Mouse (Mus musculus) liver, embryonic 12.5 days (tissue): Measurements from ENCODE around the gene Tmem91. TPM values are rescaled to one million over a fixed set of nuclear protein-coding genes. Genes with fewer than 3 reads are reported as not detected.

Source experiments
- ATAC-seq: fragments of 200-750 bp; cut with Nextera tagmentation; 2 replicates; pipeline ENCODE4 v1.8.0; 2017; ENCODE audit warnings: moderate number of reproducible peaks, mild to moderate bottlenecking, moderate library complexity
- H3K27ac ChIP-seq: fragments of 300-500 bp; sonication (generic); 2 replicates; pipeline ENCODE4 v1.5.1; 2016; ENCODE audit warnings: mild to moderate bottlenecking
- H3K27me3 ChIP-seq: fragments of 300-500 bp; sonication (generic); replicated peaks from 2 replicates; pipeline ENCODE4 v1.6.1; 2016; ENCODE audit warnings: mild to moderate bottlenecking, moderate library complexity
- H3K36me3 ChIP-seq: fragments of 300-500 bp; sonication (generic); 2 replicates; pipeline ENCODE4 v1.6.1; 2016; ENCODE audit warnings: mild to moderate bottlenecking, moderate library complexity
- H3K4me1 ChIP-seq: fragments of 300-500 bp; sonication (generic); 2 replicates; pipeline ENCODE4 v1.6.1; 2016
- H3K4me2 ChIP-seq: fragments of 300-500 bp; sonication (generic); 2 replicates; pipeline ENCODE4 v1.6.1; 2016; ENCODE audit warnings: mild to moderate bottlenecking, moderate library complexity
- H3K4me3 ChIP-seq: fragments of 300-500 bp; sonication (generic); 2 replicates; pipeline ENCODE4 v1.5.1; 2016; ENCODE audit warnings: mild to moderate bottlenecking, moderate library complexity
- H3K9ac ChIP-seq: fragments of 300-500 bp; sonication (generic); 2 replicates; pipeline ENCODE4 v1.6.1; 2016; ENCODE audit warnings: mild to moderate bottlenecking, moderate library complexity
- H3K9me3 ChIP-seq: fragments of 300-500 bp; sonication (generic); replicated peaks from 2 replicates; pipeline ENCODE4 v1.6.1; 2016; ENCODE audit warnings: mild to moderate bottlenecking, moderate library complexity
- WGBS: fragments of 180-500 bp; shearing (Covaris S2); methylation state at CpG from one replicate; pipeline ENCODE4 v1.1.7; 2016; ENCODE audit not compliant: insufficient replicate concordance; 5-methylcytosine and 5-hydroxymethylcytosine counted together
- polyA plus RNA-seq: library from polyadenylated mRNA; unstranded; fragments of >200 nt; fragmentation: Nextera tagmentation; extraction: Ambion mirVana; gene quantifications from 2 replicates; pipeline ENCODE4 v1.2.1, GENCODE M21; 2016

The Tmem91 gene
- polyA plus RNA-seq, 1 experiment from 2014 or later: 2.0 TPM

DNA sequence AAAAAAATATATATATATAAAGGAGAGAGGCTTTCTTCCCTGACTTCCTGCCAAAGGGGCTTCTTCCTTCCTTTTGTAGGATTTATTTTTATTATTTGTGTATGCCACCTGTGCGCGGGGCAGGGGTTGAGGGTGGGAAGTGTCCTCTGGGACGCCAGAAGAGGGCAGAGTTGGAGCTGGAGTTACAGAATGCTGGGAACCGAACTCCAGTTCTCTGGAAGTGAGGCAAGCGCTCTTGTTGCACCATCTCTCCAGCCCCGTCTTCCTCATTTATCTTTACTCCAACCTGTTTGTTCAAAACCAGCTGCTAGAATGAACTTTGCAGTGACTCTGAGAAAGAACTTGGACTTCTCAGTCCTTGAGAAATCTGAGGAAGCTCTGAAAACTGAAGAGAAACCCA, 5.0 kb upstream of the Tmem91 start:
- peaks cover 21% of the 10 kb centered on the region for H3K27me3 ChIP-seq
- peak overlapping the region; percentile 67 for H3K4me3 ChIP-seq
- WGBS: 9% methylated on average over 6 of the region's 6 CpGs
- H3K4me2 ChIP-seq: peak overlapping the region; percentile 81
- H3K4me1 ChIP-seq: peaks cover 69% of the 10 kb centered on the region
- H3K9me3 ChIP-seq: no peaks in the 10 kb centered on the region
- peaks cover 9% of the 10 kb centered on the region for H3K36me3 ChIP-seq
- peak overlapping the region; percentile 59 for H3K9ac ChIP-seq
- ATAC-seq: no peak
- H3K27ac ChIP-seq: peak overlapping the region; percentile 91

DNA sequence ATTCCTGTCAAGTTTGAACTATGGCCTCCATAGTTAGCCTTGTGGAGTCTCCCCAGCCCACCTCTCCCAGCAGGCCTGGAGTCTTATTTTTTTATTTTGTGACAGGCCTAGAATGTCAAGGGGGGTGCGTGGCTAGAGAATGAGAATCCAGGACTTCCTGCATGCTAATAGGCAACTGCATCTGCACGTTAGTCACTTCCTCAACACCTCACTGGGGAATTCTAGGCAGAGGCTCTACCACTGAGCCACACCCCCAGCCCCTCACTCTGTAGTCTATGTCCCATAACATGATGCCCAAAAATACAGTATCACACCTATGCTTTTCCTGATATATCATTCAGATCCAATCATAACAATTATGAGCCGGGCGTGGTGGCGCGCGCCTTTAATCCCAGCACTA, 2.0 kb upstream of the Tmem91 start:
- Histone ChIP-seq H3K9ac (no peak overlapping the region), H3K36me3 (no peaks in the 10 kb centered on the region), H3K9me3 (0 out of 2 replicates have a peak, but pooled peaks cover 4% of the 10 kb centered on the region), H3K27me3 (peaks cover 42% of the 10 kb centered on the region), H3K4me3 (no peak overlapping the region), H3K27ac (no peak overlapping the region), H3K4me2 (no peak overlapping the region), H3K4me1 (peaks cover 49% of the 10 kb centered on the region)
- 87% methylated on average over 7 of the region's 7 CpGs for WGBS
- no peak for ATAC-seq

GRCm38 (mm10) chr7:25676085-25676781, 1.3 kb upstream of the Tmem91 start:
- H3K4me1 ChIP-seq: peaks cover 41% of the 10 kb centered on the region
- no peak overlapping the region for H3K4me2 ChIP-seq
- H3K9me3 ChIP-seq: 0 out of 2 replicates have a peak, but pooled peaks cover 4% of the 10 kb centered on the region
- 72% methylated on average over 15 of the region's 15 CpGs for WGBS
- H3K27me3 ChIP-seq: peaks cover 42% of the 10 kb centered on the region
- no peaks in the 10 kb centered on the region for H3K36me3 ChIP-seq
- no peak overlapping the region for H3K4me3 ChIP-seq
- no peak overlapping the region for H3K27ac ChIP-seq
- no peak for ATAC-seq
- H3K9ac ChIP-seq: no peak overlapping the region

DNA sequence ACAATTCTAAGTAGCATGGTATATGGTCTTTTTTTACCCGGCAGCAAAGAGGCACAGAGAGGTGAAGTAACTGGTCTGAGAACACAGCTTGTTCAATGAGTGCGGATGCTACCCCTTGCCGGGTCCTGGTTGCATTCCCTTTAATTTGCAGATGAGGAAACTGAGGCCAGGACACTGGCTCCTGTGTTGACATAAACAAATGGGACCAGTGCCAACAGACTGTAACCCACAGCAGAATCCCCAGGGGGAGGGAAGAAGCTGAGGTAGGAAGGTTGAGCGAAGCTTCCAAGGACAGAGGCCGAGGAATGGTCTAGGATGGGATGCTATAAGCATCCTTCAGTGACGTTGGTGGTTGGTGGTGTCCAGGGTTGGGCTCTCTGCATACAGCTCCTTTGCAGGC, 439 bp upstream of the Tmem91 start:
- no peak overlapping the region for H3K9ac ChIP-seq
- H3K4me3 ChIP-seq: no peak overlapping the region; the same call in 1 of the 2 replicates
- H3K9me3 ChIP-seq: 0 out of 2 replicates have a peak, but pooled peaks cover 4% of the 10 kb centered on the region
- no peak overlapping the region for H3K27ac ChIP-seq
- peaks cover 37% of the 10 kb centered on the region for H3K4me1 ChIP-seq
- peak overlapping the region; percentile 71 for H3K4me2 ChIP-seq
- WGBS: 58% methylated on average over 6 of the region's 6 CpGs
- ATAC-seq: no peak
- peaks cover 42% of the 10 kb centered on the region for H3K27me3 ChIP-seq
- H3K36me3 ChIP-seq: 0 out of 2 replicates have a peak, but pooled peaks cover 2% of the 10 kb centered on the region

- Histone ChIP-seq H3K4me3 (peak overlapping the region; percentile 47), H3K9ac (no peak overlapping the region), H3K36me3 (peaks cover 10% of the 10 kb centered on the region), H3K4me1 (peaks cover 26% of the 10 kb centered on the region), H3K27ac (no peak overlapping the region), H3K9me3 (0 out of 2 replicates have a peak, but pooled peaks cover 4% of the 10 kb centered on the region), H3K27me3 (peaks cover 42% of the 10 kb centered on the region), H3K4me2 (peak overlapping the region; percentile 71)
- no peak for ATAC-seq
- WGBS: 23% methylated on average over 9 of the region's 9 CpGs
These were observed 669 bp downstream of the Tmem91 start for GRCm38 (mm10) chr7:25674297-25674696.

DNA sequence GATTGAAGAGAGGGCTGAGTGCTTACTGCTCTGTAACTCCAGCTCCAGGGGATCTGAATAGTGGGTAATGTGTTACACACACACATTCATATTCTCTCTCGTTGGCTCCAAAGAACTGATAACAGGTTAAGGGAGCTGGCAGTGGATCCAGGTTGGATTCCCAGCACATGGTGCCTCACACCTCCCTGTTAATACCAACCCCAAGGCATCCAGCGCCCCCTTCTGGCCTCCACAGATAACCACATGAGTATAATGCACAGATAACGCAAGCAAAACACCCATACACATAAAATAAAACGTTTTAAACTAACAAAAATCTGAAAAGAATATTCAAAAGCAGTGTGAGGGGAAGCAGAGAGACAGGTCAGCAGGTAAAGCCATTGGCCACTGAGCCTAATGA, 2.5 kb downstream of the Tmem91 start:
- Histone ChIP-seq H3K4me1 (peaks cover 15% of the 10 kb centered on the region), H3K4me2 (no peak overlapping the region), H3K9me3 (0 out of 2 replicates have a peak, but pooled peaks cover 4% of the 10 kb centered on the region), H3K27ac (no peak overlapping the region), H3K9ac (no peak overlapping the region), H3K4me3 (no peak overlapping the region), H3K36me3 (peaks cover 28% of the 10 kb centered on the region), H3K27me3 (peaks cover 42% of the 10 kb centered on the region)
- no peak for ATAC-seq
- 37% methylated on average over 4 of the region's 4 CpGs for WGBS

DNA sequence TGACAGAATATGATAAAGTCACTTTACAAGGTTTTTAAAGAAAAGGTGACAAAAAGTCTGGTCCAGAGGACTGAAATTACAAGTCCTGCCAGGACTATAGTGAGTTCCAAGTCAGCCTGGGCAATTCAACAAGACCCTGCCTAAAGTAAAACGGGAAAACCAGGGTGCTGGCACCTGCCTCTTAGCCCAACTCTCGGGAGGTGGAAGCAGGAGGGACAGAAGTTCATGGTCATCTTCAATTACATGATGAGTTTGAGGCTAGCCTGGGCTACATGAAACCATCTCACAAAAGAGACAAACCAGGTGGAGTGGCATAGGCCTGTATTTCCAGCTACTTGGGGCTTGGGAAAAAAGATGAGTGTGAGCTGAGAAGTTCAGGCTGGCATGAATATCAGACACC, 3.3 kb downstream of the Tmem91 start:
- Histone ChIP-seq H3K4me1 (peaks cover 15% of the 10 kb centered on the region), H3K4me3 (no peak overlapping the region), H3K36me3 (peaks cover 36% of the 10 kb centered on the region), H3K4me2 (no peak overlapping the region), H3K9ac (no peak overlapping the region), H3K9me3 (0 out of 2 replicates have a peak, but pooled peaks cover 4% of the 10 kb centered on the region), H3K27ac (no peak overlapping the region), H3K27me3 (peaks cover 38% of the 10 kb centered on the region)
- 64% methylated on average over 2 of the region's 2 CpGs for WGBS
- no peak for ATAC-seq

DNA sequence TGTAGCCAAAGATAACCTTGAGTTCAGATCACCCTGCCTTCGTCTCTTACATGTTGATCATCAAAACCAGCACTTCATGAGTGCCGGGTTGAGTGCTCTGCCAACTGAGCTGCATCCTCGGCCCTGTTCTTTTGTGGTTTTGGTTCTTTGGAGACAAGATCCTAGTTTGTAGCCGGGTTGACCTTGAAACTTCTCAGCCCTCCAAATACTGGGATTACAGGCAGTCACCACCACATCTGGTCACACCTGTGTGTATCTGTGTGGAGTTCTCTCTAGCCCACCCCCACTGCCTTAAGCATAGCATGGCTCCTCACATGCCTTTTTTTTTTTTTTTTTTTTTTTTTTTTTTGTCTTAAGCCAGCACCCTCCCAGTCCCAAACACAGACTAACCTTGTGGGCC, 4.9 kb downstream of the Tmem91 start:
- Histone ChIP-seq H3K9ac (no peak overlapping the region), H3K4me1 (peaks cover 11% of the 10 kb centered on the region), H3K4me2 (no peak overlapping the region), H3K36me3 (peaks cover 52% of the 10 kb centered on the region), H3K27me3 (peaks cover 22% of the 10 kb centered on the region), H3K4me3 (no peak overlapping the region), H3K27ac (no peak overlapping the region), H3K9me3 (0 out of 2 replicates have a peak, but pooled peaks cover 4% of the 10 kb centered on the region)
- WGBS: 72% methylated on average over 4 of the region's 4 CpGs
- no peak for ATAC-seq

GRCm38 (mm10) chr7:25669631-25670030, 5.3 kb downstream of the Tmem91 start:
- 73% methylated on average over 9 of the region's 9 CpGs for WGBS
- Histone ChIP-seq H3K4me2 (no peak overlapping the region), H3K4me1 (peaks cover 6% of the 10 kb centered on the region), H3K4me3 (no peak overlapping the region), H3K9me3 (0 out of 2 replicates have a peak, but pooled peaks cover 4% of the 10 kb centered on the region), H3K27ac (no peak overlapping the region), H3K27me3 (peaks cover 18% of the 10 kb centered on the region), H3K9ac (no peak overlapping the region), H3K36me3 (peaks cover 56% of the 10 kb centered on the region)
- ATAC-seq: no peak

- no peak overlapping the region for H3K27ac ChIP-seq
- WGBS: 71% methylated on average over 10 of the region's 10 CpGs
- 0 out of 2 replicates have a peak, but pooled peaks cover 4% of the 10 kb centered on the region for H3K9me3 ChIP-seq
- H3K4me2 ChIP-seq: no peak overlapping the region
- peaks cover 1% of the 10 kb centered on the region; the same call in 1 of the 2 replicates for H3K4me1 ChIP-seq
- peaks cover 61% of the 10 kb centered on the region for H3K36me3 ChIP-seq
- no peak overlapping the region for H3K9ac ChIP-seq
- no peak for ATAC-seq
- H3K4me3 ChIP-seq: no peak overlapping the region
- peaks cover 13% of the 10 kb centered on the region for H3K27me3 ChIP-seq
These were observed 5.8 kb downstream of the Tmem91 start for GRCm38 (mm10) chr7:25669158-25669557.

GRCm38 (mm10) chr7:25666381-25666780, 8.6 kb downstream of the Tmem91 start:
- Histone ChIP-seq H3K4me3 (no peak overlapping the region), H3K27ac (no peak overlapping the region), H3K4me2 (no peak overlapping the region), H3K4me1 (peaks cover 4% of the 10 kb centered on the region), H3K9me3 (no peaks in the 10 kb centered on the region), H3K36me3 (peaks cover 89% of the 10 kb centered on the region), H3K9ac (no peak overlapping the region), H3K27me3 (no peaks in the 10 kb centered on the region)
- no peak for ATAC-seq
- 85% methylated on average over 8 of the region's 8 CpGs for WGBS

DNA sequence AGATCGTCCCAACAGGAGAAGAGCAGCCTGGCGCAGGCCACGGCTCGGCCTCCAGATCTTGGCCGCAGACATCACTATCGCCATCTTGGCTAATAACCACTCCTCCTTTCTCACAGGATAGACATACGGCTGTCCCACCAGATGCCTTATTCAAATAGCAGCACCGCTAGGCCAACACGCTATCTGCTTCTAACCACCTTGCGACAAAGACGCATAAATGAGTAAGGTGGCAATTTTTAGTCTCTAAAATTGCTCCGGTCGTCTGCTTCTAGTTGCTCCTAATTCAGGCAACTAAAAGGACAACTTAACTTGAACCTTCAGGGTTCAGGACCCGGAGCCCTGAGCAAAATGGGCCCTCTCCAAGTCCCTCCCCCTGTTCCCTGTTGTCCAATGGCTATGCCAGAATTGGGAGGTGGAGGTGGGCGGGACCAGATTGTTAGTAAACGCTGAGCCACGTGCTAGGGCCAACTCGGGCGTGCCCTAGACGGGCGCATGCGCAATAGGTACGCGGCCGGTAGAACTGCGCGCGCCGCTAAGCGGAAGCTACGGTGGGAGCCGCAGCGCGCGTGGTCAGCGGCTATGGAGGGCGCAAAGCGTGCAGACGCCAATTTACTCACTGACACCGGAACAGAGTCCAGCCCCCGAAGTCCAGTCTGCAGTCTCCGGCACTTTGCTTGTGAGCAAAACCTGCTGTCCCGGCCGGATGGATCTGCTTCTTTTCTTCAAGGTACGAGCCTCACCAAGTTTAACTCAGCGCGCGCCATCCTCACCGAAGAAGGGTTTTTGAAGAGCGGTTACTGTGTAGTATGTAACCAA, 16.1 kb downstream of the Tmem91 start, which contains the start of the genes Bckdha and Exosc5:
TSS of gene Bckdha (minus strand) at position 325 of the 816 bp plus-strand sequence.
TSS of gene Exosc5 (plus strand) at position 508 of the 816 bp plus-strand sequence.
- Histone ChIP-seq H3K36me3 (peaks cover 31% of the 10 kb centered on the region), H3K4me2 (peak within 1 kb of the TSS; percentile 83), H3K27ac (peak within 1 kb of the TSS; percentile 54), H3K4me3 (peak within 1 kb of the TSS; percentile 77), H3K9ac (peak within 1 kb of the TSS; percentile 73), H3K27me3 (no peaks in the 10 kb centered on the region), H3K9me3 (no peaks in the 10 kb centered on the region), H3K4me1 (peaks cover 54% of the 10 kb centered on the region)
- ATAC-seq: peak; percentile 96
- WGBS: under 1% methylated on average over 50 of the region's 50 CpGs
